Mouse (Mus musculus): ENCODE measurements at regions not wholly inside any gene's neighbourhood (a gene's known extent, or its start where the extent isn't known, plus 50 kb on each side); places are given as distances from the start of the nearest gene placed in this dataset.
"Not testable (repeated sequence)": the region's sequence is repeated elsewhere in the genome, so short reads cannot be mapped to it uniquely, and the experiment has no call there.

DNA sequence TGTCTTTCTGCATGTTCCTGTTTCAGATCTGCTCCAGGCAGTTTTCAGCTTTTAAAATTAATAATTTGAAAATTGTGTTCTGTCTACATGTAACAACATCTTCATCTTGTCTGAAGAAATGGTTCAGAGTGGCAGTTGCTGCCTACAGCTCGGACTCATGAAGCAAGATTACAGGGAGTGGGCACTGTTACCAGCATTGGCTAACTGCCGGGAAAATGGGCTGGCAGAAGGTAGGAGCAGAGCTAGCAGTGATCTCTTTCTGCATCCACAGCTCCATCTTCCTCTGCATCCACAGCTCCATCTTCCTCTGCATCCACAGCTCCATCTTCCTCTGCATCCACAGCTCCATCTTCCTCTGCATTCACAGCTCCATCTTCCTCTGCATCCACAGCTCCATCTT lies 191.0 kb upstream of the Npvf start:
- not testable (repeated sequence) for TF ChIP-seq CTCF, EP300 (IDR thresholded peaks at IDR 0.05; ENCODE audit: low read depth)

Measured in liver, embryonic 14.5 days (tissue).